Mouse (Mus musculus): ENCODE data around the gene Rybp.
A peak's percentile ranks its signal among the peaks of the same experiment; 100 is the strongest.

Rybp gene

DNA sequence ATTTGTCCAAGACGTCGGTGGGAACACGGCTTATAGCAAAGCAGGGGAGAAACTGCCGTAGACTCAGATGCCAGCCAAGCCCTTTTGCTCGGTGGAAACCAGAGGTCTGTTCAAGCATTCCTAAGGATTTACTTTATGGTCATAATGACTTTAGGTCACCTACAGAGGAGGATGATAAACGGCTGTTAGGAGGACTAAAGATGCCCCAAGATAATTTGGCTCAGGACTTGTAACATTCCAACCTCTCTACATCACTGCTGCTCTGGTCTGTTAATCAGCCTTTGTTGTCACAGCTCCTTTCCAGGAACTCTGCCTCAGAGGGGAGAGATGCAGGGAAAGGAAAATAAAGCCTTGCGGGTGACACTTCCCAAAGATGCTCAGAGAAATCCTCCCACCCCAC lies 93.5 kb downstream of the Rybp start:
- no peak for TF ChIP-seq GATA4 (IDR thresholded peaks at IDR 0.05; ENCODE audit: insufficient replicate concordance, low read length)

DNA sequence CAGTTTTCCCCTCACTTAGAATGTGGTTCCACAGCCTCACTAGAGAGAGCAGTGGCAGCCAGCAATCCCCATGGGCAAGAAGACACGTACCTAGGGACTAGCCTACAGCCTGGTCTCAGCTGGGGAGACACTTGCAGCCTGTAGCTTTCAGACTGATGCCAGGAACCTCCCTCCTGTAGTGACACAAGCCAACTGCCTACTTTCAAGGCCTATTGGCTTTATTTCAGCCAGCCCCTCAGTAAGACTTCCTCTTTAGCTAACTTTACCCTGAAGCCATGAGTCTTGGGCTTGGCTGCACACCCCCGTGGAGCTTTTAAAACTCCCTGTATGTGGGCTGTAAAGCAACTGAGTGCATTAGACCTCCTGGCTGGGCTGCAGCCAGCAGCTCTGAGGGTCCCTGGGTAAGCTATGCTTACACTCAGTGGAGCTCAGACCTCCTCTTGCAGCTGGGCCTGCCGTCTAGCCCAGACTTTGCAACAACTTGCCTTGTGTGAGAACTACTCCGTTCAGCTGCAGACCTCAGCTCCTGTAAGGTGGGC lies 94.5 kb downstream of the Rybp start:
- no peak for TF ChIP-seq GATA4 (IDR thresholded peaks at IDR 0.05; ENCODE audit: insufficient replicate concordance, low read length)

DNA sequence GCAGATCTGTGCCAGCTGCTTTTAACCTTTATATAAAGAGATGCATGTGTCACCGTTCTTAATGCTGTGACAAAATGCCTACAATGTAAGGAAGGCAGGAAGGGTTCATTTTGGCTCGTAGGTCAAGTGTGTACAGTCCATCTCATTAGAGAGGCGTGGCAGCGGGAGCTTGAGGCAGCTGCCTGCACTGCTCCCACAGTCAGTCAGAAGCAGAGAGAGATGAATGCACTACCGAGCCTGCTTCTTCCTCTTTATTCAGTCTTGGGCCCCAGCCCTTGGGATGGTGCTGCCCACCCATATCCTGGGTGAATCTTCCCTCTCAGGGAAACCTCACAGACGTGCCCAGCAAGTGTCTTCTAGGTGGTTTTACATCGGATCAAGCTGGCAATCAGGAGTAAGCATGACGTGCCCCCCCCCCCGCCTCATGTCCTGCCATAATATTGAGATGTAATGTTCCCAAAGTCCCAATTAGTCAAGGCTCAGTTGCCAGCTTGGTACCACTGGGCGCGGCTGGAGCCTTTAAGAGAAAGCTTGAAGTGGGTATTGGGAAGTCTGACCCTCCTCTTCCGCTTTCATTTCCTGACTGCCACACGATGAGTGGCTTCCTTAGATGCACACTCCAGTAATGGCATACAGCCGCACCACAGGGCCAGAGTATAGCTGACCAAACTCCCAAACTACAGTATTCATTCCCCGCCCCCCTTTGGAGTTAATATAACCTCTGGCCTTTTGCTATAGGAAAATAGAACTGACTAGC lies 96.3 kb downstream of the Rybp start:
- TF ChIP-seq GATA4 (IDR thresholded peaks at IDR 0.05; ENCODE audit: insufficient replicate concordance, low read length) = no peak

GRCm38 (mm10) chr6:100190310-100190709 lies 97.0 kb downstream of the Rybp start:
- TF ChIP-seq GATA4 (IDR thresholded peaks at IDR 0.05; ENCODE audit: insufficient replicate concordance, low read length) = no peak

DNA sequence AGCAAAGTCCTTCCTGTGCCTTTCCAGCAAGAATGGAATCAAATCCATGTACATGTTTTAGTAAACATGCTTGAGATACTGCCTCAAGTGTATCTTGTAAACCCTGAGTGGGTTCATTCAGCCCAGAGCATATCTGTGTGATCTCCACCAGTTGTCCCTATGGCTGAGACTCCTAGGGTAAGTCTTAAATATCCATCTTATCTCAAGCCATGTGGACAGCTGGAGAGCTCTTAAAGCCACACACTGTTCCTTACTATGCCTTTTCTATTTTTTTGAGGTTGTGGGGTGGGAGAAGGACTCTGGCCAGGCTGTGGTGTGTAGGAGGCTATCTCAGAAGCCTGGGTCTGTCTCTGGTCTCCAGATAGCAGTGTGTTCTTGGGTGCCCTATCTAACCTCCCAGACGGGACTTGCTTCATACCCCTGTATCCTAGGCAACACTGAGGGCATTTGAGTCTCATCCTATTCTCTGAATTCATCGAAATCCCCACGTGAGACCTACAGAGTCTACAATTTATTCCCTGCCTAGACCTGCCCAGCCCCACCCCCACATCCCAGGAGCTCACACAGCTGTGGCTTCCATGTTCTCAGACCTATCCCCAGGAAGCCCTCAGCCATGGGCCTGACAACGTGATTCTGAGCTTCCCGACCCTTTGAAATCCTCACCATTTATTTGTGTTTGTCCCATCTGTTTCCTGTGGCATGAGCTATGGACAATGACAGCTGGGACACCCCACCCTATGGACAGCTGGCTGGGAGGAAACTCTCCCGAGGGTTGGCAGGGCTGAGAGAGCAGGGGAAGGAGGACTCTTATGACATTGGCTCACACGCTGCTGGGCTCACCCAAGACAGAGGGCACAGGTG lies 98.2 kb downstream of the Rybp start:
- TF ChIP-seq GATA4 (IDR thresholded peaks at IDR 0.05; ENCODE audit: insufficient replicate concordance, low read length) = no peak

DNA sequence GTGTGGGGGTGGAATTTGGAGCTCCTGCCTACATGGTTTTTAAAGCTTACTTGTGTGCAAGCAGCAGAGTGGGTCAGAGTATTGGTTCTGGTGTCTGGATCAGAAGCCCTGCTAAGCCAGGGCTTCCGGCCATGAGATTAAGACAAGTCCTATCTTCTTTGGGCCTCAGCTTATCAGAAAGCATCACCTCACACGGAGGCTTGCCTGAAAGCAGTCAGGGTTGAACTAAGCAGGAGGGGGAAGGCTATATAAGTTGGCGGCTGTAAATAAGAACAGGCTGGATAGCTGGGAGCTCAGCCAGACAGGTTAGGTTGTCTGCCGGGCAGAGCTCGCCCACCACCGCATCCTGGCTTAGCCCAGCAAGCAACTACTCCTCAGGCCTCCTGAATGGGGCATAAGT lies 99.5 kb downstream of the Rybp start:
- no peak for TF ChIP-seq GATA4 (IDR thresholded peaks at IDR 0.05; ENCODE audit: insufficient replicate concordance, low read length)

- no peak for TF ChIP-seq GATA4 (IDR thresholded peaks at IDR 0.05; ENCODE audit: insufficient replicate concordance, low read length)
Observed at GRCm38 (mm10) chr6:100186789-100187188, 100.5 kb downstream of the Rybp start.

DNA sequence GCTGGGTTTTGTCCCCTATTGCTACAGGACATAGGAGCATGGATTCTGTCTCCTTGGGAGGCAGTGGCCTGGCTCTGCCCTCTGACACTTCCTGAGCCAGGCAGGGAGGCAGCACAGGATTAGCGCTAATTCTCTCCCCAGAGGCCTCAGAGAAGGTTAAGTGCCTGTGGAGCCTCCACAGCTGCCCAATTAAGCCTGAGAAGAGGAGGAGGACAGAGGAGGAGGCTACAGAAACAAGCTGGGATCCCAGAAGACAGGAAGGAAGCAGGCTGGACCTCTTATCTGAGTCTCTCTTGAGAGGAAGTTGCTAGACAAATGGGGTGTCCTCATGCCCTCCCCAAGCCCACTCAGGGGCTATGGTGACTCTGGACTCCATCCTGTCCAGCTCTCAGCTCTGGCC lies 101.8 kb downstream of the Rybp start:
- peak; percentile 62; the same call in 1 of the 2 replicates for TF ChIP-seq GATA4 (IDR thresholded peaks at IDR 0.05; ENCODE audit: insufficient replicate concordance, low read length)

- no peak for TF ChIP-seq GATA4 (IDR thresholded peaks at IDR 0.05; ENCODE audit: insufficient replicate concordance, low read length)
Observed at GRCm38 (mm10) chr6:100183344-100183743, 103.9 kb downstream of the Rybp start.

DNA sequence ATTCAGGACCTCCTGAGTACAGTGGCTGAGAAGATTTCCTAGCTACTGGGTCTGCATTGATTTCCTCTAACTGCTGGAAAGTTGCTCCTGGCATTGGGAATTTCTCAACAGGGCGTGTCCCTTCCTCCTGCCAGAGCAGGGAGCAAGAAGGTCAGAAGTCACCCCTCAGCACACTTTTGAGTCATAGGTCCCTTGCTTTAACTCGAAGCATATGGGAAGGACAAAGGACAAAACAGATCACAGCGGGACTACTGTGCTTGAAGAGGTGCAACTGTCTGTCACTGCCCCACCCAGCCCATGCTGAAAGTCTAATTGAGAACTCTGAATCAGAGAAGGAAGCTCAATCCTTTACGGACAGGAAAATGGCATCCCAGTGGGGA lies 106.4 kb downstream of the Rybp start:
- TF ChIP-seq GATA4 (IDR thresholded peaks at IDR 0.05; ENCODE audit: insufficient replicate concordance, low read length) = no peak

DNA sequence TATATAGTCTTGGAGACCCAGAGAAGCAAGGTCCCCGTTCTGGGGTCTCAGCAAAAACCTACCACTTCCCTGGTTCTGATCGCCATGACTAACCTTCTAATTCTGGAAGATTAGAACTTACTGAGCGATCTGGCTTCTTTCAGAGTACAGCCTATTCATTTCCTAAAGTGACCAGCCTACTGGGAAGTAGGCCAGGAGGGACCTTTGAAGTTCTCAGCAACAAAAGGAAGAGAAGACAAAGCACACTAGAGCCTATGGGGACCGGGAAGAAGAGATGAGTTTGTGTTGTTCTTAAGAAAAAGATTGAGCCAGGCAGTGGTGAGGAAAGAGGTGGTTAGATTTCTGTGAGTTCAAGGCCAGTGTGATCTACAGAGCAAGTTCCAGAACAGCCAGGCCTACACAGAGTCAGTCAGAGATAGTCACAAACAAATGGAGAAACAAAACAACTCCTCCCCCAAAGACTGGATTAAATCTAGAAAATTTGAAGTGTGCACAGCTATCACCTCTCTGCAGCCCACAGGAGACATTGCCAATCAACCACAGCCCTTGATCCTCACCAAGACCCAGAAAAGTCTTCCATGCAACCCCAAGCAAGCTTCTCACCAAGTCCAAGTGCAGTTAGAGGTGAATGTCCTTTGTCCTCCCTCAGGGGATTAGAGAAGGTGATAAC lies 106.9 kb downstream of the Rybp start:
- TF ChIP-seq GATA4 (IDR thresholded peaks at IDR 0.05; ENCODE audit: insufficient replicate concordance, low read length) = no peak

DNA sequence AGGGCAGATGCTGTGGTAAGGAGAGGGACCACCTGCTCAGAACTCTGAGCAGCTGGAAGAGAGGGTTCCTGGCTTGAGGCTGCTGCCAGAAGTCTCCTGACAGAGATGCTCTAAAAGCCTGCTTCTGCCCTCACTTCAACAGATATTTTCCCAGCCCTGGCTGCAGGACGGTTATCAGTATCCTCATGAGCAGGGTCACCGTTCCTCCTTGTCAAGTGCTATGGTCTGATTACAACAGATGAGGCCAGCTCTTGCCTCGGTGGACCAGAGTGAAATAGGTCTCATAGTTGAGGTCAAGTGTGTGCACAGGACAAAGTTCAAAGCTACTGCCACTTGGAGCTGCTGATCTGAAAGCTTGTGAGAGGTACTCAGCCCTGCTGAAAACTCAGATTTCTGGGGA lies 108.5 kb downstream of the Rybp start:
- TF ChIP-seq GATA4 (IDR thresholded peaks at IDR 0.05; ENCODE audit: insufficient replicate concordance, low read length) = no peak
